In genomic region chr9:107888267-107888850, GRCm38 (mm10) we compare ENCODE assay signal across 8 mouse cellular contexts. TPM values are rescaled to one million over a fixed set of nuclear protein-coding genes. Genes with fewer than 3 reads are reported as not detected.
A peak's percentile ranks its signal among the peaks of the same experiment; 100 is the strongest.
DNase-seq lines count a peak whose midpoint lies in the region; ATAC-seq lines count a peak whose summit lies in the region.

No protein-coding gene starts in this region.

- peak; percentile 40 to 76 for DNase-seq in adrenal gland, adult (ENCODE audit: inconsistent age in 2 of 2, low spot score in 1 of 2)
- DNase-seq in adrenal gland, postnatal 25 days: no peak
- peak; percentile 63 for DNase-seq in right cerebral cortex, postnatal 4 days
- DNase-seq in right cerebral cortex, adult 2 months (ENCODE audit: low spot score in 2 of 2): no peak
- DNase-seq in thymus, postnatal 10 days (ENCODE audit: low spot score in 2 of 2): peak; percentile 32 to 33

- H3K36me3 ChIP-seq in intestine, embryonic 15.5 days: no peaks in the 10 kb centered on the region
- H3K36me3 ChIP-seq in macrophage (ENCODE audit: inconsistent target): no peaks in the 10 kb centered on the region

- H3K27ac ChIP-seq in intestine, embryonic 15.5 days: peak overlapping the region; percentile 70
- H3K27ac ChIP-seq in macrophage: peak overlapping the region; percentile 29; the same call in 1 of the 2 replicates

- H3K9ac ChIP-seq in intestine, embryonic 15.5 days: peak overlapping the region; percentile 72

- H3K4me2 ChIP-seq in intestine, embryonic 15.5 days (replicated peaks): peak overlapping the region; percentile 83

- H3K79me2 ChIP-seq in macrophage (ENCODE audit: inconsistent target): peaks cover 25% of the 10 kb centered on the region; the same call in 1 of the 2 replicates

- no peaks in the 10 kb centered on the region for H3K27me3 ChIP-seq in intestine, embryonic 15.5 days (replicated peaks)

- ATAC-seq in erythroblast, adult 5-6 weeks (replicated peaks; ENCODE audit: low FRiP score, poor library complexity, severe bottlenecking): peak; percentile 26; the same call in 1 of the 2 replicates
- peak; percentile 52 for ATAC-seq in intestine, embryonic 15.5 days

- H3K4me3 ChIP-seq in intestine, embryonic 15.5 days (replicated peaks): peak overlapping the region; percentile 77
- H3K4me3 ChIP-seq in macrophage (ENCODE audit: inconsistent target): peak overlapping the region; percentile 88

- H3K9me3 ChIP-seq in intestine, embryonic 15.5 days: no peaks in the 10 kb centered on the region

- peaks cover 14% of the 10 kb centered on the region for H3K4me1 ChIP-seq in intestine, embryonic 15.5 days (replicated peaks)

- 0% methylated on average over 18 of the region's 18 CpGs for WGBS in intestine, embryonic 15.5 days
- 2% methylated on average over 17 of the region's 18 CpGs for WGBS in macrophage (ENCODE audit: missing documents)

RNA-seq across cellular contexts. Expression of gene Mon1a, which starts 0.4 kb away (rescaled TPM):
- total RNA-seq in adrenal gland, postnatal 25 days (2021): 15.8 and 18.9 TPM in 2 replicates
- 2.5 and 4.4 TPM in 2 replicates for total RNA-seq in erythroblast, adult 5-6 weeks (2015; ENCODE audit: low replicate concordance)
- total RNA-seq in erythroblast, adult 5-6 weeks (2017; ENCODE audit: low replicate concordance): 2.0 and 2.7 TPM in 2 replicates
- polyA plus RNA-seq in intestine, embryonic 15.5 days (2015; fragmentation: Nextera tagmentation; extraction: Ambion mirVana): 18.5 and 20.7 TPM in 2 replicates
- total RNA-seq in macrophage (2018; cell fraction: chromatin; rRNA removed): 10 to 100 TPM in 20 of 26 experiments, 1 to 10 TPM in 6; 4.2 to 27.4 (median 16.0) TPM
- total RNA-seq in macrophage (2018; cell fraction: cytosol; rRNA removed): 10 to 100 TPM in 19 of 26 experiments, 1 to 10 TPM in 7; 4.8 to 13.4 (median 11.1) TPM
- total RNA-seq in macrophage (2018; cell fraction: nucleus; rRNA removed): 10 to 100 TPM in 16 of 26 experiments, 1 to 10 TPM in 10; 3.7 to 23.1 (median 12.3) TPM
- 8.2 to 10.9 TPM (median 8.7 TPM) in 3 replicates for polyA plus RNA-seq in macrophage (2018)

RNA-seq across cellular contexts. Expression of gene Rbm6, which starts 15.3 kb away (rescaled TPM):
- 71.3 and 72.9 TPM in 2 replicates for total RNA-seq in adrenal gland, postnatal 25 days (2021)
- 29.5 and 31.3 TPM in 2 replicates for total RNA-seq in erythroblast, adult 5-6 weeks (2015; ENCODE audit: low replicate concordance)
- 60.6 and 79.6 TPM in 2 replicates for total RNA-seq in erythroblast, adult 5-6 weeks (2017; ENCODE audit: low replicate concordance)
- 67.2 and 70.5 TPM in 2 replicates for polyA plus RNA-seq in intestine, embryonic 15.5 days (2015; fragmentation: Nextera tagmentation; extraction: Ambion mirVana)
- total RNA-seq in macrophage (2018; cell fraction: chromatin; rRNA removed): 100 to 1,000 TPM; 249 to 521 (median 397) TPM
- 10 to 100 TPM; 27.9 to 54.3 (median 40.4) TPM for total RNA-seq in macrophage (2018; cell fraction: cytosol; rRNA removed)
- total RNA-seq in macrophage (2018; cell fraction: nucleus; rRNA removed): 100 to 1,000 TPM; 144 to 359 (median 209) TPM
- polyA plus RNA-seq in macrophage (2018): 41.6 to 90.8 TPM (median 45.5 TPM) in 3 replicates

RNA-seq across cellular contexts. Expression of gene Mst1r, which starts 18.3 kb away (rescaled TPM):
- 8.3 and 18.7 TPM in 2 replicates for total RNA-seq in adrenal gland, postnatal 25 days (2021)
- total RNA-seq in erythroblast, adult 5-6 weeks (2015; ENCODE audit: low replicate concordance): not detected in 2 replicates
- 0.43 TPM in 1 of 2 replicates, not detected in the other for total RNA-seq in erythroblast, adult 5-6 weeks (2017; ENCODE audit: low replicate concordance)
- polyA plus RNA-seq in intestine, embryonic 15.5 days (2015; fragmentation: Nextera tagmentation; extraction: Ambion mirVana): 11.4 and 14.2 TPM in 2 replicates
- 1 to 10 TPM in 4 of 26 experiments, under 1 TPM in 5, not detected in 17; 0.17 to 2.9 (median 0.77) TPM for total RNA-seq in macrophage (2018; cell fraction: chromatin; rRNA removed)
- total RNA-seq in macrophage (2018; cell fraction: cytosol; rRNA removed): under 1 TPM in 4 of 26 experiments, not detected in 22; under 0.01 to 0.30 (median 0.04) TPM
- 1 to 10 TPM in 1 of 26 experiments, under 1 TPM in 5, not detected in 20; 0.12 to 2.5 (median 0.25) TPM for total RNA-seq in macrophage (2018; cell fraction: nucleus; rRNA removed)
- polyA plus RNA-seq in macrophage (2018): not detected in 3 replicates

RNA-seq across cellular contexts. Expression of gene Actl11, which starts 39.9 kb away (rescaled TPM):
- not detected in 2 replicates for total RNA-seq in adrenal gland, postnatal 25 days (2021)
- total RNA-seq in erythroblast, adult 5-6 weeks (2015; ENCODE audit: low replicate concordance): not detected in 2 replicates
- not detected in 2 replicates for total RNA-seq in erythroblast, adult 5-6 weeks (2017; ENCODE audit: low replicate concordance)
- polyA plus RNA-seq in intestine, embryonic 15.5 days (2015; fragmentation: Nextera tagmentation; extraction: Ambion mirVana): not detected in 2 replicates
- total RNA-seq in macrophage (2018; cell fraction: chromatin; rRNA removed): not detected
- total RNA-seq in macrophage (2018; cell fraction: cytosol; rRNA removed): not detected
- not detected for total RNA-seq in macrophage (2018; cell fraction: nucleus; rRNA removed)
- polyA plus RNA-seq in macrophage (2018): not detected in 3 replicates

RNA-seq across cellular contexts. Expression of gene Camkv, which starts 47.1 kb away (rescaled TPM):
- 2.4 and 3.1 TPM in 2 replicates for total RNA-seq in adrenal gland, postnatal 25 days (2021)
- not detected in 2 replicates for total RNA-seq in erythroblast, adult 5-6 weeks (2015; ENCODE audit: low replicate concordance)
- not detected in 2 replicates for total RNA-seq in erythroblast, adult 5-6 weeks (2017; ENCODE audit: low replicate concordance)
- polyA plus RNA-seq in intestine, embryonic 15.5 days (2015; fragmentation: Nextera tagmentation; extraction: Ambion mirVana): 1.9 and 2.2 TPM in 2 replicates
- total RNA-seq in macrophage (2018; cell fraction: chromatin; rRNA removed): not detected
- not detected for total RNA-seq in macrophage (2018; cell fraction: cytosol; rRNA removed)
- not detected for total RNA-seq in macrophage (2018; cell fraction: nucleus; rRNA removed)
- not detected in 3 replicates for polyA plus RNA-seq in macrophage (2018)

Comparison
In these comparisons a context has a peak if more than half of its experiments do, and no peak if none do; other contexts are left out.
1. DNase-seq: peak in adrenal gland, adult (2 of 2), right cerebral cortex, postnatal 4 days (single experiment) and thymus, postnatal 10 days (2 of 2); none in adrenal gland, postnatal 25 days (single experiment) and right cerebral cortex, adult 2 months (0 of 2).